Mouse (Mus musculus): Measurements from ENCODE around the gene Armc6. TPM values are rescaled to one million over a fixed set of nuclear protein-coding genes. Genes with fewer than 3 reads are reported as not detected.
"Not testable (repeated sequence)": the region's sequence is repeated elsewhere in the genome, so short reads cannot be mapped to it uniquely, and the experiment has no call there.

Gene Armc6
- polyA plus RNA-seq, 1 experiment from 2014 or later = 17.9 TPM

DNA sequence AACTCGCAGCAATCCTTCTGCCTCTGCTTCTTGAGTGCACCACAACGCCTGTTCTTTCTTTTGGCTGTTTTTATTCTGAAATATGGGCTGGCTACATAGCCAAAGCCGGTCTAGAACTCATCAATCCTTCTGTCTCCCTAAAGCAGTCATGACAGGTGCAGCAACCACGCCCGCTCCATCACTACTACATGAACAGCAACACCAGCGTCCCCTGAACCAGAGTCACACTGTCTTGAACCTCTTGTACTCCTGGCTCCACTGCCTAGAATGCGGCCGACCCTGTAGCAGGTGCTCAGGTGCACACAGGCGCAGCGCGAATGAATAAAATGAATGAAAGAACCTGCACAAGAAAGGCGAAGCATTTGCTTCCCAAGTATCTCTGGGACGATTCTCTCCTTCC, 660 bp downstream of the Armc6 start:
- no peak for DNase-seq (ENCODE audit: low spot score)

DNA sequence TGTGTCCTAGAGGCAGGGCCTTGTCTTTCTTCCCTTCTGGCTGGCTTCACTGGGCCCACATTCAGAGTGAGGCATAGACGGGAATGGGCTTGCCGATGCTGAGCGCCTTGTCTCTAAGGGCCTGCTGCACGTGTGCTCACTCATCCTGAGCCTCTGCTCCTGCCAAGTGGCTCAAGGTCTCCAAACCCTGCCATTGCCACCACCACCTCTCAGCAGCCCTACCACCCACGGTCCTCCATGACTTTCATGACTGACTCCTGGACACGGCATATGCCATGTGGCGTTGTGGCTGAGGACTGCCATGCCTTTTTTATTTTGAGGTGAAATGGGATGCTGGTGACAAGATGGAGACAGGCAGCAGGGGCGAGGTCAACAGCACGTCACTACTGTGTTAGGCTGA, 3.4 kb downstream of the Armc6 start:
- no peak for DNase-seq (ENCODE audit: low spot score)

- no peak for DNase-seq (ENCODE audit: low spot score)
These were observed 6.3 kb downstream of the Armc6 start for GRCm38 (mm10) chr8:70227997-70228396.

GRCm38 (mm10) chr8:70223341-70223740, 10.9 kb downstream of the Armc6 start:
- no peak for DNase-seq (ENCODE audit: low spot score)

DNA sequence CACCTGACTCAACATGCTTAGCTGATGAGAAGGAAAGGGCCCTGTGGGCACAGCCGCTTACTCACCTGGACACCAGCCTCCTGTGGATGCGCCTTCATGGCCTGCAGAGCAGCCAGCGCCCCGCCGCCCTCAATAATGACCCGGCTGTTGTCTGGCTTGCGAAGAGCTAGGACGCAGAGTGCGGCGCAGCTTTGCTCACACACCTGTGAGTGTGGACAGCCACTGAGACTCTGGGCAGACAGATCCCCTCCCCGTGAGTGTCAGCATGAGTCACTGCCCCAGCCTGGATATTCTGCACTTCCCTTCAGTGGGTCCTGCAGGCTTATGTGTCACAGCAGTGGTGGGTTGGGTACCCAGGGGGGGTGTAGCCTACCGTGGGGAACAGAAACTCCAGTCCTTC, 12.2 kb downstream of the Armc6 start:
- DNase-seq (ENCODE audit: low spot score) = no peak

DNA sequence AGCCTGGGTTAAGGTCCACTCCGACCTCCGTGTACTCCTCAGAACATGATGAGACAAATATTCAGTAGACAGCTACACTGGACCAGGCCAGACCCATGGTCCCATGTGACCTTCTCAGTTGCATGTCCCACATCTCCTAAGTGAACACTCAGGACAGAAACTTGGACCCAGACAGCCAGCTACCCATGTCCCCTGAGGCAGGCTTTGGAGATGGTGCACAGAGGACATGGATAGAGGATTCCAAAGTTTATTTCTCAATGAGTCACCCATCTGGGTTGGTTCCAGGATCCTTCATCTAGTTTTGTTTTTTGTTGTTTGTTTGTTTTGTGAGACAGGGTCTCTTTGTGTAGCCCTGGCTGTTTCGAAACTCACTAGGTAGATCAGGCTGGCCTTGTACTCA, 13.4 kb downstream of the Armc6 start:
- no peak for DNase-seq (ENCODE audit: low spot score)

DNA sequence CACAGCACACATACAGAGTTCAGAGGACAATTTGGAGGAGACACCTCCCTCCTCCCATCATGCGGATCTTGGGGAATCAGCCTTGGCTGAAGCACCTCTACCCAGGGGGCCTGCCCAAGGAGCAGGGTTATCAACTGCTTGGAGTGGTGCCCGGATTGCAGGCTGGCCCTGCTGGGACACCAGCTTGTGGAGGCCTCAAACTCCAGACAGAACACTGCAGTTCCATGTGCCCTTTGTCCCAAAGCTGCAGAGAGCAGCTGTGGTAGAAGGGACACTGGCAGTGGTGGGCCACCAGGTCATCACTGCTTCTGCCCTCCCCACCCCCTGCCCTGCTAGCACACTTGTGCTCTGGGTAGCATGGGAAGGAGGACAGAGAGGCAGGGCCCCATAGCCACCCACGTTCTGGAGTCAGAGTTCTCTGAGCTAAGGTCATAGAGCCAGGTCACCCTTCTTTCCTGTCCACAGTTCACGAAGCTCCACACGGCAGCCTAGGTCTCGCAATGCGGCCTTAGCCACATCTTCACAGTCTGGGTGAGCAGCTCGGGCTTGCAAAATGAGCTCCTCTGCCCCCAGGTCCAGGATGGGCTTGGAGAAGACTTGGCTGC, 13.9 kb downstream of the Armc6 start:
- no peak for DNase-seq (ENCODE audit: low spot score)

GRCm38 (mm10) chr8:70219107-70219684, 15.1 kb downstream of the Armc6 start:
- no peak for DNase-seq (ENCODE audit: low spot score)

DNA sequence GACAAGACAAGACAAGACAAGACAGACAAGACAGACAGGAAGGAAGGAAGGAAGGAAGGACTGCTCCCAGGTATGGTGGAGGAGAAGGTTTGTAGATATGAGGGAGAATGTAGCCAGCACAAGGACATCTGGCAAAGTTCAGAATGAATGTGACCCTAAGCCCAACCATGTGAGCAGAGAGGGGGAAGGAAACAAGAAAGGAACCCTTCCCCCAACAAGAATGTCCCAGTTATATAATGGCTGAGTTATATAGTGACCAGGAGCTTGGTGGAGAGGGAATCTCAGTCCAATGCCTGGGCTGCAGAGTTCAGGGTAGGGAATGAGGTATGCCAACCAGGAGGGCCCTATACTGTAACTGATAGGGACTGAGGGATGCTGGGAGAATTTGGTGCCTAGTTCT, 16.8 kb downstream of the Armc6 start:
- no peak for DNase-seq (ENCODE audit: low spot score)

DNA sequence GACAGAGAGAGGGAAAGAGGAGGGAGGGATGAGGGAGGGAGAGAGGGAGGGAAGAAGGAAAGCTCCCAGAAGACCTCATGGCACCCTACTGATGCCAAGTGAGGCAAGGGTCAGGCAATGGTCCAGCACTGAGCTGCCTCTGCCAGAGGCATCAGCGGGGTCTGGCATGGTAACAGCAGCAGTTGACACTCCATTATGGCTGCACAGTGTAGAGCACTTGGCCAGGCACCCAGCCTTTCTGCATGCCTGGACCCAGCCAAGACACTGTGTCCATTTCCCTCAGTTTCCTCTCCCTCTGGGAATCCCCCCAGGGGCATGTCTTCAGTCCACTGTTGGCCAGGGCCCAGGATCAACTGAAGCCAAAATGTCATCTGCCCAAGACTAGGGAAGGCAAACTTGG, 17.7 kb downstream of the Armc6 start:
- DNase-seq (ENCODE audit: low spot score) = no peak

GRCm38 (mm10) chr8:70216161-70216560, 18.1 kb downstream of the Armc6 start:
- not testable (repeated sequence) for DNase-seq (ENCODE audit: low spot score)

DNA sequence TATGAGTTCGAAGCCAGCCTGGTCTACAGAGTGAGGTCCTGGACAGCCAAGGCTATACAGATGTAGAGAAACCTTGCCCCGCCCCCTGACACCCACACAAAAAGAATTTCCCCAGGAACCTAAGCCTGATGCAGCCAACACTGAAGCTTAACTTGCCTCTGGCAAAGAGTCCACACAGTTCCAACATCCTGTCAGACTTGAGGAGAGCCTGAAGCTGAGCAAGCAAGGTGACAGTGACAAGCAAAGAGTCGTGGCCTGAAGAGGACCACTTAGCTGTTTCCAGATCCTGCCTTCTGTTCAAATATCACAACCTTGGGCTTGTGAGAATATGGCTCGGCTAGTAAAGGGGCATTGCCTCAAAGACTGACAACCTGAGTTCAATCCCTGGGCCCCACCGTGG, 19.2 kb downstream of the Armc6 start:
- no peak for DNase-seq (ENCODE audit: low spot score)

DNA sequence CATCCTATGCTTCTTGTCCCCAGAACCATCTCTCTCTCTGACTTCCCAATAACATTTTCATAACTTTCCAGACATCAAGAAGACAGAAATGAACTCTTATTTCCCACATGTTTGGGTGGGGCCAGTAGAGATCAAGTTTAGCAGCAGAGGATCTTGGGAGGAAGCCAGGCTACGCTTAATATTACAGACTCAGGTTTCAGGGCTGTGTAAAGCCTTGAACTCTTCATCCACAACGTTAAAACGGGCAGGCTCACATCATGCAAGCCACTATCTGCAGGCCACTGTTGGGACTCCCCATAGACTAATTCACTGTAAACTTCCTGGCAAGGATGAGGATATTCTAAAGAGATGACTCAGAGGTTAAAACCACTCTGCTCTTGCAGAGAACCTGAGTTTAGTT, 19.9 kb downstream of the Armc6 start:
- no peak for DNase-seq (ENCODE audit: low spot score)

- DNase-seq (ENCODE audit: low spot score) = peak; percentile 99
These were observed 21.9 kb downstream of the Armc6 start, which contains the start of gene Slc25a42 for GRCm38 (mm10) chr8:70212112-70213055. Gene Slc25a42, minus strand, starts transcription at chr8:70212305.

GRCm38 (mm10) chr8:70211726-70212111, 22.5 kb downstream of the Armc6 start:
- DNase-seq (ENCODE audit: low spot score) = peak; percentile 49

- DNase-seq (ENCODE audit: low spot score) = no peak
These were observed 23.0 kb downstream of the Armc6 start for GRCm38 (mm10) chr8:70211275-70211674.

- DNase-seq (ENCODE audit: low spot score) = no peak
These were observed 23.7 kb downstream of the Armc6 start for GRCm38 (mm10) chr8:70210538-70210937.

DNA sequence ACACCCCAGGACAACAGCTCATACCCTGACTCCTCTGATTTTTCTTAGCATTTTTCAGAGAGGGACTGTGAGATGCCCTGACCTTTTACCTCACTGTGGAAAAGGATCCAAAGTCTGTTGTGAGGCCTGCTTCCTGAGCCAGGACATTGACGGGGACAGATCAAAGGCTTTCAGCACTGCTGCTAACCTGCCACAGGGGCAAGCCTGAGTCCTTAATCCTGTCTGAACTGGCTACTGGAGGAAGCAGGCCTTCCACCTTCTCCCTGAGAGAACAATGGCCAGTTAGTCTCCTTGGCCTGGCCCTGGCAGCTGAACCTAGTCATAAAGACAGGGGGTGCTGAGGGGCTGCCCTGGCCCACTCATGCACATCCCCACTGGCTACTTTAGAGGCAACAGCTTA, 26.1 kb downstream of the Armc6 start:
- DNase-seq (ENCODE audit: low spot score) = no peak

GRCm38 (mm10) chr8:70204757-70205156, 29.5 kb downstream of the Armc6 start:
- no peak for DNase-seq (ENCODE audit: low spot score)

DNA sequence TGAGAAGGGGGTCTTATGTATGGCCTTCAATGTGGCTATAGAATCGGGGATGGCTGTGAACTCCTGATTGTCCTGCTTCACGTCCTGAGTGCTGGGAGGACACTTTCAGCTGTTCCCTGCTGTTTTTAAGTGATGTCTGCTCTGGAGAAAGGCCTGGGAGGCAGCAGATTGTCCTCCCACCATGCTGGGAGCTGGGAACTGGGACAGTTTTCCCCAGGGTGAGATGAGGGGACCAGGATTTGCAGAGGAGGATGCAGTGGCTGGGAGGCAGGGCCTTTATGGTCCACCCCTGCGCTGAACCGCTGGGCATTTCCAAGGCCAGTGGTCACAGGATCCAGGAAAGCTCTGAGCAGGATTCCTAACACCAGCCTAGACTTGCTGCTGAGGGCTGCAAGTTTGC, 31.2 kb downstream of the Armc6 start:
- no peak for DNase-seq (ENCODE audit: low spot score)

- no peak for DNase-seq (ENCODE audit: low spot score)
These were observed 32.8 kb downstream of the Armc6 start for GRCm38 (mm10) chr8:70201417-70201816.

DNA sequence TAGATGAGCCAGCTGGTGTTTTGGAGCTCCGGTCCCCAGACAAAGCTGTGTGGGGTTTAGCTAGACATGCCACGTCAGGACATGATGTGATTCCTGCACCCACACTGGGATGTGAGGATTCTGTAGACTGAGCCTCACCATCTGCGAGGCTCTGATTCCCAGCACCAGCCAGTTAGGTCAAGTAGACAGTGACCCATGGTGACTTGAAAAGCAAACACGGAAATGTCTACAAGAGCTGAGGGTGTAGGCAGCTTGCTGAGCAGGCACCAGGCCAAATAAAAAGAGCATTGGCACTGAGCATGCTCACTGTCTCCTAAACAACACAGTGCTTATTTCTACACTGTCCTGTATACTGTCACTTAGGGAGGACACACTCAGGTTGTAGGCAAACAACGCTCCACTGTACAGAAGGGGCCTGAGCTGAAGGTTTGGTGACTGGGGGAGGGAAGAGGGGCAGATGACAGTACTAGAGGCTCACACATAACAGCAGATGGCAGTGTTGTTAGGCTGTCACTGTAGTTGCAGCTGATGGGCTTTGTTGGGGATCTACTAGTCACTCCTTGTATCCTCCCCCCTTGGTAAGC, 34.1 kb downstream of the Armc6 start:
- DNase-seq (ENCODE audit: low spot score) = peak; percentile 21

All from thymus, postnatal 0 days (tissue).